Mouse (Mus musculus) liver, postnatal 0 days (tissue): ENCODE data around the gene Btbd9. TPM values are rescaled to one million over a fixed set of nuclear protein-coding genes. Genes with fewer than 3 reads are reported as not detected.
A peak's percentile ranks its signal among the peaks of the same experiment; 100 is the strongest.

Source experiments
- ATAC-seq: fragments of 200-750 bp; cut with Nextera tagmentation; 2 replicates; pipeline ENCODE4 v1.8.0; 2017; ENCODE audit warnings: mild to moderate bottlenecking, moderate library complexity
- DNase-seq: peaks from one replicate; pipeline ENCODE4 v3.0.0-alpha.2; 2016
- H3K27ac ChIP-seq: fragments of 300-500 bp; sonication (generic); 2 replicates; pipeline ENCODE4 v1.5.1; 2014; ENCODE audit warnings: antibody characterized with exemption, moderate library complexity, mild to moderate bottlenecking, low read depth
- H3K27me3 ChIP-seq: fragments of 300-500 bp; sonication (generic); 2 replicates; pipeline ENCODE4 v1.6.1; 2014; ENCODE audit warnings: low read length, control low read depth, mixed read lengths; ENCODE audit not compliant: insufficient read depth
- H3K36me3 ChIP-seq: fragments of 300-500 bp; sonication (generic); replicated peaks from 2 replicates; pipeline ENCODE4 v1.6.1; 2014; ENCODE audit warnings: mild to moderate bottlenecking, control low read depth, low read length, moderate library complexity, mixed read lengths; ENCODE audit not compliant: insufficient read depth
- H3K4me1 ChIP-seq: fragments of 300-500 bp; sonication (generic); 2 replicates; pipeline ENCODE4 v1.6.1; 2014; ENCODE audit warnings: antibody characterized with exemption, mild to moderate bottlenecking, control low read depth; ENCODE audit not compliant: insufficient read depth
- H3K4me2 ChIP-seq: fragments of 300-500 bp; sonication (generic); 2 replicates; pipeline ENCODE4 v1.6.1; 2014; ENCODE audit warnings: low read depth, mild to moderate bottlenecking, low read length, moderate library complexity, mixed read lengths
- H3K4me3 ChIP-seq: fragments of 300-500 bp; sonication (generic); 2 replicates; pipeline ENCODE4 v1.5.1; 2014; ENCODE audit warnings: low read depth, low read length
- H3K9ac ChIP-seq: fragments of 300-500 bp; sonication (generic); replicated peaks from 2 replicates; pipeline ENCODE4 v1.6.1; 2014; ENCODE audit warnings: mild to moderate bottlenecking, moderate library complexity
- H3K9me3 ChIP-seq: fragments of 300-500 bp; sonication (generic); 2 replicates; pipeline ENCODE4 v1.6.1; 2016; ENCODE audit warnings: mild to moderate bottlenecking, control low read depth, low read length, mixed read lengths
- CTCF ChIP-seq: sonication (generic); IDR thresholded peaks from 2 replicates; pipeline ENCODE4 v1.5.1; 2016; ENCODE audit warnings: antibody characterized with exemption, low read depth
- EP300 ChIP-seq: IDR thresholded peaks from 2 replicates; pipeline ENCODE4 v1.6.1; 2016; ENCODE audit warnings: antibody characterized with exemption, low read depth, mild to moderate bottlenecking
- WGBS: fragments of 180-500 bp; shearing (Covaris S2); extraction: QIAGEN DNeasy Blood & Tissue Kit; methylation state at CpG from one replicate; pipeline ENCODE4 v1.1.7; 2014; ENCODE audit not compliant: insufficient replicate concordance; 5-methylcytosine and 5-hydroxymethylcytosine counted together
- polyA plus RNA-seq: library from polyadenylated mRNA; unstranded; fragments of >200 nt; fragmentation: Nextera tagmentation; extraction: Ambion mirVana; gene quantifications from 2 replicates; pipeline ENCODE4 v1.2.1, GENCODE M21; 2015

Btbd9 gene
- polyA plus RNA-seq, 1 experiment from 2014 or later = 16.5 TPM

GRCm38 (mm10) chr17:30594407-30594806 is 18.1 kb upstream of the Btbd9 start:
- Histone ChIP-seq H3K4me2 (no peak overlapping the region), H3K27ac (no peak overlapping the region), H3K27me3 (no peaks in the 10 kb centered on the region), H3K36me3 (peaks cover 66% of the 10 kb centered on the region), H3K4me3 (no peak overlapping the region), H3K9ac (no peak overlapping the region), H3K4me1 (no peaks in the 10 kb centered on the region), H3K9me3 (no peaks in the 10 kb centered on the region)
- no peak for TF ChIP-seq CTCF
- TF ChIP-seq EP300 = no peak
- ATAC-seq = no peak
- WGBS = 69% methylated on average over 5 of the region's 5 CpGs
- no peak for DNase-seq

- Histone ChIP-seq H3K4me1 (no peaks in the 10 kb centered on the region), H3K4me2 (no peak overlapping the region), H3K4me3 (no peak overlapping the region), H3K27me3 (no peaks in the 10 kb centered on the region), H3K36me3 (peaks cover 33% of the 10 kb centered on the region), H3K9ac (no peak overlapping the region), H3K27ac (no peak overlapping the region), H3K9me3 (no peaks in the 10 kb centered on the region)
- peak; percentile 60; the same call in 1 of the 2 replicates for ATAC-seq
- 63% methylated on average over 17 of the region's 17 CpGs for WGBS
- peak; percentile 46 for DNase-seq
- peak; percentile 72 for TF ChIP-seq CTCF
- TF ChIP-seq EP300 = no peak
Observed at GRCm38 (mm10) chr17:30590417-30591198, 14.3 kb upstream of the Btbd9 start.

GRCm38 (mm10) chr17:30583258-30584001 is 7.1 kb upstream of the Btbd9 start:
- Histone ChIP-seq H3K9me3 (no peaks in the 10 kb centered on the region), H3K4me1 (no peaks in the 10 kb centered on the region), H3K4me3 (no peak overlapping the region), H3K4me2 (no peak overlapping the region), H3K27me3 (no peaks in the 10 kb centered on the region), H3K36me3 (no peaks in the 10 kb centered on the region), H3K27ac (no peak overlapping the region), H3K9ac (no peak overlapping the region)
- TF ChIP-seq EP300 = no peak
- TF ChIP-seq CTCF = no peak
- DNase-seq (no peak), ATAC-seq (no peak)
- 70% methylated on average over 2 of the region's 2 CpGs for WGBS

GRCm38 (mm10) chr17:30582313-30582712 is 6.0 kb upstream of the Btbd9 start:
- WGBS = 70% methylated on average over 3 of the region's 3 CpGs
- no peak for DNase-seq
- Histone ChIP-seq H3K36me3 (no peaks in the 10 kb centered on the region), H3K9ac (no peak overlapping the region), H3K27ac (no peak overlapping the region), H3K4me1 (no peaks in the 10 kb centered on the region), H3K27me3 (no peaks in the 10 kb centered on the region), H3K4me3 (no peak overlapping the region), H3K9me3 (no peaks in the 10 kb centered on the region), H3K4me2 (no peak overlapping the region)
- TF ChIP-seq EP300 (no peak), CTCF (peak; percentile 13; the same call in 1 of the 2 replicates)
- ATAC-seq = no peak

- WGBS = 85% methylated on average over 6 of the region's 6 CpGs
- no peak overlapping the region for H3K27ac ChIP-seq
- no peak for ATAC-seq
- peaks cover 7% of the 10 kb centered on the region for H3K4me1 ChIP-seq
- no peaks in the 10 kb centered on the region for H3K27me3 ChIP-seq
- no peak for DNase-seq
- TF ChIP-seq CTCF = no peak
- no peak for TF ChIP-seq EP300
- H3K4me2 ChIP-seq = no peak overlapping the region
- no peak overlapping the region for H3K4me3 ChIP-seq
- no peak overlapping the region for H3K9ac ChIP-seq
- no peaks in the 10 kb centered on the region for H3K9me3 ChIP-seq
- H3K36me3 ChIP-seq = no peaks in the 10 kb centered on the region
Observed at GRCm38 (mm10) chr17:30581201-30581600, 4.9 kb upstream of the Btbd9 start.

- WGBS = 73% methylated on average over 1 of the region's 1 CpGs
- no peak for DNase-seq
- TF ChIP-seq CTCF (no peak), EP300 (no peak)
Observed at GRCm38 (mm10) chr17:30580781-30581180, 4.5 kb upstream of the Btbd9 start.

More at GRCm38 (mm10) chr17:30580781-30581180, 4.5 kb upstream of the Btbd9 start:
- no peaks in the 10 kb centered on the region for H3K27me3 ChIP-seq
- no peak overlapping the region for H3K27ac ChIP-seq
- no peak overlapping the region for H3K9ac ChIP-seq
- peaks cover 7% of the 10 kb centered on the region for H3K4me1 ChIP-seq
- no peak overlapping the region for H3K4me3 ChIP-seq
- no peaks in the 10 kb centered on the region for H3K9me3 ChIP-seq
- no peaks in the 10 kb centered on the region for H3K36me3 ChIP-seq
- no peak for ATAC-seq
- H3K4me2 ChIP-seq = no peak overlapping the region
